Mouse (Mus musculus) embryonic facial prominence, embryonic 14.5 days (tissue): ENCODE results near the gene Rapgef2. TPM values are rescaled to one million over a fixed set of nuclear protein-coding genes. Genes with fewer than 3 reads are reported as not detected.
A peak's percentile ranks its signal among the peaks of the same experiment; 100 is the strongest.

Experiments
- ATAC-seq: fragments of 200-750 bp; cut with Nextera tagmentation; 2 replicates; pipeline ENCODE4 v1.8.0; 2017; ENCODE audit warnings: low read depth, moderate number of reproducible peaks, moderate TSS enrichment
- DNase-seq: peaks from one replicate; pipeline ENCODE4 v3.0.0-alpha.2; 2015; ENCODE audit warnings: low spot score
- H3K27ac ChIP-seq: fragments of 300-500 bp; sonication (generic); replicated peaks from 2 replicates; pipeline ENCODE4 v1.5.1; 2014; ENCODE audit warnings: low read depth, mild to moderate bottlenecking, low read length, moderate library complexity
- H3K27me3 ChIP-seq: fragments of 300-500 bp; sonication (generic); replicated peaks from 2 replicates; pipeline ENCODE4 v1.6.1; 2014; ENCODE audit warnings: low read length; ENCODE audit not compliant: control insufficient read depth, insufficient read depth
- H3K36me3 ChIP-seq: fragments of 300-500 bp; sonication (generic); 2 replicates; pipeline ENCODE4 v1.6.1; 2014; ENCODE audit warnings: low read length, mixed read lengths; ENCODE audit not compliant: control insufficient read depth, insufficient read depth
- H3K4me1 ChIP-seq: fragments of 300-500 bp; sonication (generic); 2 replicates; pipeline ENCODE4 v1.6.1; 2014; ENCODE audit warnings: antibody characterized with exemption, low read length; ENCODE audit not compliant: control insufficient read depth, insufficient read depth
- H3K4me2 ChIP-seq: fragments of 300-500 bp; sonication (generic); 2 replicates; pipeline ENCODE4 v1.6.1; 2014; ENCODE audit warnings: low read depth, mild to moderate bottlenecking, low read length, moderate library complexity, mixed read lengths
- H3K4me3 ChIP-seq: fragments of 300-500 bp; sonication (generic); 2 replicates; pipeline ENCODE4 v1.5.1; 2014; ENCODE audit warnings: low read depth, mild to moderate bottlenecking, low read length
- H3K9ac ChIP-seq: fragments of 300-500 bp; sonication (generic); 2 replicates; pipeline ENCODE4 v1.6.1; 2014; ENCODE audit warnings: low read depth, mild to moderate bottlenecking, low read length, moderate library complexity, mixed read lengths
- H3K9me3 ChIP-seq: fragments of 300-500 bp; sonication (generic); 2 replicates; pipeline ENCODE4 v1.6.1; 2016; ENCODE audit warnings: low read length; ENCODE audit not compliant: control insufficient read depth
- WGBS: fragments of 180-500 bp; shearing (Covaris S2); extraction: QIAGEN DNeasy Blood & Tissue Kit; methylation state at CpG from one replicate; pipeline ENCODE4 v1.1.7; 2014; 5-methylcytosine and 5-hydroxymethylcytosine counted together
- polyA plus RNA-seq: library from polyadenylated mRNA; unstranded; fragments of >200 nt; fragmentation: Nextera tagmentation; extraction: Ambion mirVana; gene quantifications from 2 replicates; pipeline ENCODE4 v1.2.1, GENCODE M21; 2014

Rapgef2 gene
- polyA plus RNA-seq, 1 experiment from 2014 or later = 8.5 TPM

- 0% methylated on average over 8 of the region's 60 CpGs for WGBS
Measured at GRCm38 (mm10) chr3:79287108-79287576, 825 bp upstream of the Rapgef2 start.

GRCm38 (mm10) chr3:79286031-79286375 lies 314 bp downstream of the Rapgef2 start:
- H3K27ac ChIP-seq = peak overlapping the region; percentile 98
- 0% methylated on average over 10 of the region's 10 CpGs for WGBS
- peak overlapping the region; percentile 97 for H3K9ac ChIP-seq
- peaks cover 33% of the 10 kb centered on the region for H3K4me1 ChIP-seq
- H3K4me3 ChIP-seq = peak overlapping the region; percentile 88
- DNase-seq = no peak
- H3K4me2 ChIP-seq = peak overlapping the region; percentile 84
- no peaks in the 10 kb centered on the region for H3K27me3 ChIP-seq
- no peak for ATAC-seq
- no peaks in the 10 kb centered on the region for H3K9me3 ChIP-seq
- H3K36me3 ChIP-seq = no peaks in the 10 kb centered on the region

More at GRCm38 (mm10) chr3:79287108-79287576, 825 bp upstream of the Rapgef2 start:
- H3K9ac ChIP-seq = peak overlapping the region; percentile 97
- peak; percentile 98 for ATAC-seq
- H3K4me3 ChIP-seq = peak overlapping the region; percentile 88
- H3K9me3 ChIP-seq = no peaks in the 10 kb centered on the region
- no peaks in the 10 kb centered on the region for H3K36me3 ChIP-seq
- DNase-seq = peak; percentile 98
- peaks cover 33% of the 10 kb centered on the region for H3K4me1 ChIP-seq
- peak overlapping the region; percentile 98 for H3K27ac ChIP-seq
- H3K4me2 ChIP-seq = peak overlapping the region; percentile 84
- H3K27me3 ChIP-seq = no peaks in the 10 kb centered on the region

- WGBS = 46% methylated on average over 13 of the region's 13 CpGs
- peak overlapping the region; percentile 97; the same call in 1 of the 2 replicates for H3K9ac ChIP-seq
Measured at GRCm38 (mm10) chr3:79285097-79285675, 1.1 kb downstream of the Rapgef2 start.

GRCm38 (mm10) chr3:79283976-79284375 lies 2.3 kb downstream of the Rapgef2 start:
- Histone ChIP-seq H3K4me2 (peak overlapping the region; percentile 84), H3K36me3 (no peaks in the 10 kb centered on the region), H3K27me3 (no peaks in the 10 kb centered on the region), H3K27ac (peak overlapping the region; percentile 24; the same call in 1 of the 2 replicates), H3K9ac (no peak overlapping the region), H3K9me3 (no peaks in the 10 kb centered on the region), H3K4me1 (peaks cover 33% of the 10 kb centered on the region), H3K4me3 (0 out of 2 replicates have a peak overlapping the region, but pooled peaks have one; percentile 88)
- ATAC-seq (no peak), DNase-seq (peak; percentile 73)
- WGBS = 33% methylated on average over 3 of the region's 3 CpGs

More at GRCm38 (mm10) chr3:79285097-79285675, 1.1 kb downstream of the Rapgef2 start:
- no peak for ATAC-seq
- H3K36me3 ChIP-seq = no peaks in the 10 kb centered on the region
- 0 out of 2 replicates have a peak overlapping the region, but pooled peaks have one; percentile 8 for H3K27ac ChIP-seq
- no peak for DNase-seq
- H3K4me3 ChIP-seq = peak overlapping the region; percentile 88
- no peaks in the 10 kb centered on the region for H3K9me3 ChIP-seq
- H3K4me2 ChIP-seq = peak overlapping the region; percentile 84
- no peaks in the 10 kb centered on the region for H3K27me3 ChIP-seq
- H3K4me1 ChIP-seq = peaks cover 33% of the 10 kb centered on the region

GRCm38 (mm10) chr3:79283031-79283430 lies 3.3 kb downstream of the Rapgef2 start:
- ATAC-seq = no peak
- Histone ChIP-seq H3K27ac (no peak overlapping the region), H3K9ac (no peak overlapping the region), H3K36me3 (no peaks in the 10 kb centered on the region), H3K4me2 (no peak overlapping the region), H3K9me3 (no peaks in the 10 kb centered on the region), H3K4me3 (no peak overlapping the region), H3K4me1 (peaks cover 34% of the 10 kb centered on the region), H3K27me3 (no peaks in the 10 kb centered on the region)
- peak; percentile 45 for DNase-seq
- 22% methylated on average over 2 of the region's 2 CpGs for WGBS

- Histone ChIP-seq H3K27ac (no peak overlapping the region), H3K4me1 (peaks cover 22% of the 10 kb centered on the region), H3K27me3 (no peaks in the 10 kb centered on the region), H3K4me2 (no peak overlapping the region), H3K9me3 (no peaks in the 10 kb centered on the region), H3K9ac (no peak overlapping the region), H3K4me3 (no peak overlapping the region), H3K36me3 (no peaks in the 10 kb centered on the region)
- DNase-seq (peak; percentile 16), ATAC-seq (peak; percentile 27; the same call in 1 of the 2 replicates)
- WGBS = 68% methylated on average over 11 of the region's 11 CpGs
Measured at GRCm38 (mm10) chr3:79275856-79276645, 10.3 kb downstream of the Rapgef2 start.

- H3K9ac ChIP-seq = no peak overlapping the region
- no peak for ATAC-seq
Measured at GRCm38 (mm10) chr3:79273350-79273749, 13.0 kb downstream of the Rapgef2 start.

GRCm38 (mm10) chr3:79272939-79273338 lies 13.4 kb downstream of the Rapgef2 start:
- no peak overlapping the region for H3K9ac ChIP-seq
- no peak overlapping the region for H3K4me3 ChIP-seq
- no peak overlapping the region for H3K4me2 ChIP-seq
- no peaks in the 10 kb centered on the region for H3K27me3 ChIP-seq
- no peaks in the 10 kb centered on the region for H3K36me3 ChIP-seq
- no peak overlapping the region for H3K27ac ChIP-seq
- H3K4me1 ChIP-seq = peaks cover 27% of the 10 kb centered on the region
- DNase-seq (no peak), ATAC-seq (no peak)
- H3K9me3 ChIP-seq = no peaks in the 10 kb centered on the region
- WGBS = 62% methylated on average over 4 of the region's 4 CpGs

More at GRCm38 (mm10) chr3:79273350-79273749, 13.0 kb downstream of the Rapgef2 start:
- Histone ChIP-seq H3K27ac (no peak overlapping the region), H3K4me2 (no peak overlapping the region), H3K36me3 (no peaks in the 10 kb centered on the region), H3K9me3 (no peaks in the 10 kb centered on the region), H3K4me3 (no peak overlapping the region), H3K27me3 (no peaks in the 10 kb centered on the region), H3K4me1 (peaks cover 30% of the 10 kb centered on the region)
- WGBS = 19% methylated on average over 1 of the region's 1 CpGs
- no peak for DNase-seq
